Mouse (Mus musculus) thymus, postnatal 36 days (tissue): ENCODE measurements around the gene Tprkb.
"Not testable (repeated sequence)": the region's sequence is repeated elsewhere in the genome, so short reads cannot be mapped to it uniquely, and the experiment has no call there.

Experiments used
- DNase-seq, 2 experiments: peaks; one replicate each; pipeline ENCODE4 v3.0.0; 2022; ENCODE audit warnings: mixed read lengths in 2 of 2

Gene Tprkb

DNA sequence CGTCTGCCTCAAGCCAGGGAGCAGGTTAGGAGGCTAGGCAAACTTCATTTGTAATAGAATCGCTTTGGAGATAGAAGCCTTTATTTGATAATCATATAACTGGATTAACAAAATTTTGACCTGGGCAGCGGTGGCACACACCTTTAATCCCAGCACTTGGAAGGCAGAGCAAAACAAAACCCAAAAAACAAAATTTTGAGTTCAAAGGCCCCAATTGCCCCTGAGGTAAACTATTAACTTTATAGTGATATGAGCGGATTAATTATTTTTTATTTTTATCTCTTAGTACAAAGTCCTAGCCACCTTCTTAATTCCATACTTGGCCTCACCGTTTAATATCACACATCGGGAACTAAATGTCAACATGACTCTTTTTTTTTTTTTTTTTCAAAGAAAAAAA lies 4.9 kb downstream of the Tprkb start:
- no peak for DNase-seq

DNA sequence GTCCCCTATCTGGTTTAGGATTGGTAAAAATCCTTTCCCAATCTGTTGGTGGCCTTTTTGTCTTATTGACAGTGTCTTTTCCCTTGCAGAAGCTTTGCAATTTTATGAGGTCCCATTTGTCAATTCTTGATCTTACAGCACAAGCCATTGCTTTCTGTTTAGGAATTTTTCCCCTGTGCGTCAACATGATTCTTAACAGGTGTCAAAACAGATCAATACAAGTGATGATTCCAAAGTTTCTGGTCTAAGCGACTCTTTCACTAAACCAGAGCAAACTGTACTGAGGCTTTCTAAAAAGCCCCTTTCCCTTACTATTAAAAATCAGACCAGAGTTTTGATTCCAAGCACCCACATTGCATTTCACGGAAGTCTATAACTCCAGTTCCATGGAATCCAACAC lies 6.7 kb downstream of the Tprkb start:
- not testable (repeated sequence) for DNase-seq

GRCm38 (mm10) chr6:85919401-85919800 lies 7.7 kb downstream of the Tprkb start:
- no peak for DNase-seq

DNA sequence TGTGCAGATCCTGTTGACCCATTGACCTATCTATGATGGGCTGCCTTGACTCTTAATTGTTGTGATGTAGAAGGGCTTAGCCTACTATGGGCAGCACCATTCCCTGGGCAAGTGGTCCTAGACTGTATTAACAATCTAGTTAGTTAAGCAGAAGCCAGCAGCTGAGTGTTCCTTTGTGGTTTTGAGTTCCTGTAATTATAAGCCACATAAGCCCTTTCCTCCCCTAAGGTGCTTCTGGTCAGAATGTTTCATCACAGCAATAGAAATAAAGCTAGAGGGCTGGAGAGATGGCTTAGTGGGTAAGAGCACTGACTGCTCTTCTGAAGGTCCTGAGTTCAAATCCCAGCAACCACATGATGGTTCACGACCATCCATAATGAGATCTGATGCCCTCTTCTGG lies 12.0 kb downstream of the Tprkb start:
- DNase-seq, result no peak

DNA sequence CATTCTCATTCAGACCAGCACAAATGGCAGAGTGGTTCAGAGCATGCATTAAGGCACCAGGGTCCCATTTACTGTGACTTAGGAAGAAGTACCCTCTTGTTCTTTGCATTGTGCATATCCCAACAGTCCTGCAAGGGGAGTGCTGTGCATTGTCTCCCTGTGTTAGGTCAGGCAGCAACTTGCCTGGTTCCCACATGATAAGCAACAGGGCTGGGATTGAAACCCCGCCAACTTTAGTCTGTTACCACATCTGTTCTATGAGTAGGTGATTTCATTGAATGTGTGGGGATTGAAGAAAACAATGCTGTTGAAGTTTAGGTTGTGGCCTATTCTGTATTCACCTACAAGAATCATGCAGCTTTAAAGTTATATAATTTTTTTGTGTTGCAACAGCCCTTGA lies 15.0 kb downstream of the Tprkb start:
- no peak for DNase-seq

DNA sequence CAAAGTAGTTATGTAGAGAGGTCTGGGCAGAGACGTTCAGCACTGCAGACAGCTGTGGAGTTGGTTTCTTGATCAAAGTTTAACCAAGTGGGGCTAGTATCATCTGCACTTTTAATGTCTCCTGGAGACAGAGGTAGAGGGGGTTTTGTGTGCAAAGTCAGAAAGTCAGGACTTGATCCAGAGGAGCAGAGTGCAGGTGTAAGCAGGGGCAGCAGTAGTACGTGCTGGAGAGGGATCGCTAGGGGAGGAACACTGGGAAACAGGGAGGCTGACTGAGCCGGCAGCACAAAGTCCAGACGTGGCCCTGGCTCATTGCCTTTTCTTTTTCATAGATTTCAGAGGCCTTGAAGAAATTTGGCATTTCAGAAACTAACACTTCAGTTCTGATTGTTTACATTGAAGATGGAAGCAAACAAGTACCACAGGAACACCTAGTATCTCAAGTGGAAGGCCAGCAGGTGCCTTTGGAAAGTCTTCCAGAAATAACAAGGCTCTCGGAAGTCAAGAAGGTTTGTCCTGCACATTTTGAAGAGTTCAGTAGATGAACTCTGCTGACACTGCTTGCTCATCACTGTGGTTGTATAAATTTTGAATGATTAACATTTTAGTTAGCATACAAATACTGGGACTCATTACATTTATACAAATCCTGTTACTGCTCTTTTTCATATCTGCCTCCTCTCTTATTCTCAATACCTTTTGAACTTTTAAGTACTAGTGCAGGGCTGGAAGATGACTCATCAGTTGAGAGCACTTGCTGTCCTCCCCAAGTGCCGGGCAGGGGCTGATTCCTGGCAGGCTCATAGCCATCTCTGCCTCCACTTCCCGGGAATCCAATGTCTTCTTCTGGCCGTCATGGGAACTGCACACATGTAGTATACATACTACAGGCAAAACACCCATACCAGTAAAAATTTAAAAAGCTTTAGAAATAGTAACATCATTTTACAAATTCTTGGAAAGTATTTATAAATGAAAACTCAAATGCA lies 16.1 kb downstream of the Tprkb start:
- DNase-seq, result no peak

- no peak for DNase-seq
Measured at GRCm38 (mm10) chr6:85929312-85929711, 17.6 kb downstream of the Tprkb start.

- DNase-seq, result no peak
Measured at GRCm38 (mm10) chr6:85934047-85934446, 22.4 kb downstream of the Tprkb start.

- DNase-seq, result peak in 1 of 2 experiments; percentile 14
Measured at GRCm38 (mm10) chr6:85935646-85936045, 24.0 kb downstream of the Tprkb start.

DNA sequence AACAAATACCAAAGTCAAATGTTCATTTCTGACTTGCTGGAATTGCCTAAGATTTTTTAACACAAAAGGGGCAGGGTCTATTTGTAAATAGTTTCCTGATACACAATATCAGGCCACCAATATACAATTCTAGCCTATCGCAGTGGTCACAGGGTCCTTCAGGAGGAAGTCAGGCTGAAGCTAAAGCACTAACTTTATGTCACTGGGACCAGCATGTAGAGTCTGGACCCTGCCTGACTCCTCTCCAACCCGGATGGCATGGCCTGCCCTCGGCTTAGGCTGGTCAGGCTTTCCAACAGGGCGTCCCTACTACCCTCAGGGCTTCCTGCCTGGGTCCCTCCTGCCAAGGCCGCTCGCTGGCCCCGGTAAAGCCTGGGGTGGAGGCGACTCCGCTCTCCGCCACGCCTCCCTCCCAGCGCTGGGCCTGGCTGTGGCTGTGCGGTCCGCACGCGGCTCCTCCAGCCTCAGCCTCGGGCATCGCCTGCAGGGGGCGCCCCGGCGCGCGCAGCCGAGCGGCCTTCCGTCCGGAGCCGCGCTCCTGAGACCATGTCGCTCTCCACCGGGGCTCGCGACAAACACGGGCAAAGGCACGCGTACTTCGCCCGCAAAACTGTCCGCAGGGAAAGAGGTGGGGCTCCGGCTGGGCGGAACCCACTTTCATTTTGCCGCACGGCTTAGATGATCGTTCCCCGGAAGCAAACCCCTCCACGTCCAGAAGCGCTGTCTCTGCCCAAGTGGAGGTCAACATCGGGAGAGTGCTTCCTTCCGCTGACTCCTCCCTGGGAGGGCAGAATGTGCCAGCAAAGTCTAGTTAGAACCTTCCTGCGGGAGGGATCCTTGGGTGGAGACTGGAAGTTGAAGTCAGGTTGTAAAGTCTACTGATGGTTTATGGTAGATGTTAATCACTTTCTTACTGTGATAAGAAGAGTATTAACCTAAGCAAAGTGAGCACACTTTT lies 25.1 kb downstream of the Tprkb start:
- DNase-seq, result peak; percentile 79 to 82

DNA sequence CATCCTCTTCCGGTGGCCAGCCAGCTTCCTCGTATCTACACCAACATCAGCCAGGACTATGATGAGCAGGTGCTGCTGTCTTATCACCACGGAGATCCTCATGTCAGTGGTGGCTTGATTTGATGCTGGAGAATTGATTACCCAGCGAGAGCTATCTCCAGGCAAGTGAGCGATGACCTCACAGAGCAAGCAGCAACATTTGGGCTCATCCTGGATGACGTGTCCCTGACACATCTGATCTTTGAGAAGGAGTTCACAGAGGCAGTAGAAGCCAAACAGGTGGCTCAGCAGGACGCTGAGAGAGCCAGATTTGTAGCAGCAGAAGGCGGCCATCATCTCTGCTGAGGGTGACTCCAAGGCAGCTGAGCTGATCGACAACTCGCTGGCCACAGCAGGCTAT lies 27.0 kb downstream of the Tprkb start:
- no peak for DNase-seq

- DNase-seq, result no peak
Measured at GRCm38 (mm10) chr6:85942469-85942868, 30.8 kb downstream of the Tprkb start.

- DNase-seq, result no peak
Measured at GRCm38 (mm10) chr6:85948549-85948948, 36.9 kb downstream of the Tprkb start.

DNA sequence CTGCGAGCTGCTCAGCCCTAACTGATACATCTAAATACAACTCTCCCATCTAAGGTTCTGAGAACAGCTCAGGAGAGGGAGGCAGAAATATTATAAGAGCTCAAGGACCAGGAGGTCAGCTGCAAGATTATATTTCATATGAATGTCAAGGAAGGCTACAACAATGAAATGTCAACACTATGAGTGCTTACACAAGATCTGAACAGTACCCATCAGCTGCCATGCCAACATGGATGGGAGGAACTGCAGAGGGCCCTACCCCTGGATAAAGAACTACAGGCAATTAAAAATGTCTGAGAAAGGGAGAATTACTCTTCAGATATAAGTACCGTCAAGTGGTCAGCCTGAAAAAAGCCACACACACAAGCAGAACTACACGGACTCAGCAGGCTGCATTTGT lies 45.9 kb downstream of the Tprkb start:
- no peak for DNase-seq

- peak; percentile 92 to 93 for DNase-seq
Measured at GRCm38 (mm10) chr6:85961101-85962091, 49.7 kb downstream of the Tprkb start, which contains the start of gene Dusp11. Dusp11 (minus strand) TSS chr6:85961667.

GRCm38 (mm10) chr6:85966081-85966480 lies 54.4 kb downstream of the Tprkb start:
- DNase-seq, result peak; percentile 56 to 59

DNA sequence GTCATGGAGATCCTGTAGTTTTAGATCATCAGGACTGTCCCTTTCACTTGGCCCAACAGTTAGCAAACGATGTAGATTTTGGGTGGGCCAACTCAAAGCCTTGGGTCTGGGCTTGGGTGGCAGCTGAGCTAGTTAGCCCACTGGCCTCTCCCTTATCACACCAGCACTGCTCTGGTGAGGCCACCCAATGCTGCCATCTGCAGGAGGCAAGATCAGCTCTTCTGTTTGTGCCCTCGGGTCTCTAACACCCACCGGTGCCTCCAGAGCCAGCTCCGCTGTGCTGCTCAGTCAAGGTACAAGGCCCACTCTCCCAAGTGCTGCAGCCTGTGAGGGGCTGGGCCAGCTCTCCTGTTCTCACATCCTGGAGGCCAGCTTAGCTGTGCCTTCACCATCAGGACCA lies 55.0 kb downstream of the Tprkb start:
- DNase-seq, result peak; percentile 49 to 57

DNA sequence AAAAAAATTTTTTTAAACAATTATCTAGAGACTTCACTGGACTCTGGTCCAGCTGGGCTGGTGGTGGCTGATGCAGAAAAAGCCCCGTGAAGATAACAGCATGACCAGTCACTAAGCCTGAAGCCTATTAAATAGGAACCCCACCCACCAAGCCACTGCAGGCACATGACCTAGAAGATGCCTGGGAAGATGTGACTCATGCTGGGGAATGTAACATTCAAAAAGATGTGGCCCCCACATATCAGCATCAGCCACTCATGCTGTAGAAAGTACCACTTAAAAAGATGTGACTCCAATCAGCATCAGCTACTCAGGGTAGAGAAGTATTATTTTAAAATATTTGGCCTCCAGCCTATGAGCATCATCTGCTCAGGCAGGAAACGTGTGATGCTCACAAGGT lies 58.2 kb downstream of the Tprkb start:
- no peak for DNase-seq

- DNase-seq, result no peak
Measured at GRCm38 (mm10) chr6:85972699-85973098, 61.0 kb downstream of the Tprkb start.

DNA sequence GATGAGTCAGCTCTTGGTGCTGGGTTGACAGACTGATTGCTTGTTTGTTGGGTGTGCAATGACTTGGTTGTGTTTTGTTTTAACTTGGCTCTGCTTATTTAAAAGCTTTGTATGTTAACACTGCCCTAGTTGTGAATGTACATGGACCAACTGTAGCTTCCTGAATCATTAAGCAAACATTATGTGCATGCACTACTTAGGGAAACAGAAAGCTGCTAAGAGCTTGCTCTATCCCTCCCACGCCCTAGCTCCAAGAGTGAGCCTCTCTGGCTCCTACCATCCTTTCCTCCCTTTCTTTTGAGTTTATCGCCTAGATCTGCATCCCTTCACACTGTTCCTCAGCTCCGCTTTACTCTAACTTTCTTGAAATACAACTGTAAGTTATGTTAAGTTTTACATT lies 61.7 kb downstream of the Tprkb start:
- no peak for DNase-seq

DNA sequence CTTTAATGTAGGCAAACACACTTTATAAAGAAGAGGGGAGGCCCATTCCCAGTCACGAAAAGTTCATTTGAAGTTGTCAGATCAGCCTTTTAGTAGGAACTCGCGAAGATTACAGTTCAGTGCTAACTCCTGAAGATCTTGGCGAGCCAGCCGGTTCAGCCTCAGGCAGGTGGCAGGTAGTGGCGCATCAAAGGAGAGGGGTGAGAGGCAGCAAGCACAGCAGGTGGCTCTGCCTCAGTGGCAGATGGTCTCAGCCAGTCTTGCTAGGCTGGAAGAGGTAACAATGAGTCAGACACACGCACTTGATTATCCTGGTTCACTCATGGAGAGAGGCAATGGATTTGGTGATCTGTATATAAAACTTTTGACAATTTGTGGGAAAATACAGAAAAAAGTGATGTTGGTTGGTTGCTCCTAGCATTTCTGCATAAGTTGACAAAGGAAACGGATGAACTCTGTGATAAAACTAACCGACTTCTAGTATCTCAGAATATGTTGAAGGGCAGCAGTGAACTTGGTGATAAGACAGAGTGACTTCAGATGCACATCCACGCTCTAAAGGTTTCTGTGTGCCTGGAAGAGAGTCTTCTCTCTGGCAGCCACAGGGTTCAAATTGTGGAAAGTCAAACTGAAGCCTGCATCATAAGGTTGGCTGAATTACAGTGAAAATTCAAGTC lies 63.4 kb downstream of the Tprkb start:
- peak in 1 of 2 experiments; percentile 9 for DNase-seq
